Mouse (Mus musculus) heart, postnatal 0 days (tissue): Measurements from ENCODE around the gene Coro1c.

ENCODE experiments used
- CTCF ChIP-seq: IDR thresholded peaks from 2 replicates; pipeline ENCODE4 v1.5.1; 2016; ENCODE audit warnings: antibody characterized with exemption, control low read depth, low read depth
- EP300 ChIP-seq: IDR thresholded peaks from 2 replicates; pipeline ENCODE4 v1.6.1; 2016; ENCODE audit warnings: antibody characterized with exemption, low read depth

GRCm38 (mm10) chr5:113796401-113797148 is 112.0 kb downstream of the Coro1c start:
- TF ChIP-seq CTCF, result no peak
- TF ChIP-seq EP300, result no peak
